Mouse (Mus musculus): ENCODE measurements around the gene Gm11444. TPM values are rescaled to one million over a fixed set of nuclear protein-coding genes. Genes with fewer than 3 reads are reported as not detected.

Gm11444 gene
- polyA plus RNA-seq (2012; ENCODE audit: insufficient read depth, insufficient read length, low replicate concordance, missing spikeins), result not detected in 2 replicates

DNA sequence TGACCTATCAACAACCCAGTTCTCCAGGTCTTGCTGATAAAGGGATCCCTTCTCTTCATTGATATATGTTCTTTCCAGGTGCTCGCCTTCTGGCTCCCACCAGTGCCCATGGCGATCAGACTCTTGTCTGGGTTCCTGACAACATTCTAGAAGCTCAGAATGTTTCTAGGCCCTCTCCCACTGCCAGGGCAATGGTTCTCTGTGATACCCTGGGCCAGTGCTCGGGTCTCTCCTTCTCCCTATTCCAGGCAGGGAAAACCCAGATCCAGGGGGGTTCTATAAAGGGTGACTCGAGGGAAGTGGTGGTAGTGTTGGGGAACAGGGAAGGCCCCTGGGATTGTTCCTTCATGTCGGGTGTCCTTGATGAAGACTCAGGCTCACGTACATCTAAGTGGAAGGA, at the start of gene Gm11444:
Gene Gm11444 (minus strand): TSS at position 101 of the 400 bp plus-strand sequence.
- Histone ChIP-seq H3K4me3 (ENCODE audit: insufficient read depth, low read depth, low read length) (no peak within 1 kb of the TSS), H3K4me1 (ENCODE audit: control insufficient read depth, insufficient read depth, low read length) (no peaks in the 10 kb centered on the region), H3K27ac (ENCODE audit: insufficient read depth, low read depth, low read length) (no peak within 1 kb of the TSS)
- TF ChIP-seq CTCF (IDR thresholded peaks at IDR 0.05; ENCODE audit: insufficient read depth, low read depth, low read length), result no peak
- no peak for TF ChIP-seq POLR2A (IDR thresholded peaks at IDR 0.05; ENCODE audit: insufficient read depth, low read depth, low read length)
- 93% methylated on average over 6 of the region's 6 CpGs for WGBS

DNA sequence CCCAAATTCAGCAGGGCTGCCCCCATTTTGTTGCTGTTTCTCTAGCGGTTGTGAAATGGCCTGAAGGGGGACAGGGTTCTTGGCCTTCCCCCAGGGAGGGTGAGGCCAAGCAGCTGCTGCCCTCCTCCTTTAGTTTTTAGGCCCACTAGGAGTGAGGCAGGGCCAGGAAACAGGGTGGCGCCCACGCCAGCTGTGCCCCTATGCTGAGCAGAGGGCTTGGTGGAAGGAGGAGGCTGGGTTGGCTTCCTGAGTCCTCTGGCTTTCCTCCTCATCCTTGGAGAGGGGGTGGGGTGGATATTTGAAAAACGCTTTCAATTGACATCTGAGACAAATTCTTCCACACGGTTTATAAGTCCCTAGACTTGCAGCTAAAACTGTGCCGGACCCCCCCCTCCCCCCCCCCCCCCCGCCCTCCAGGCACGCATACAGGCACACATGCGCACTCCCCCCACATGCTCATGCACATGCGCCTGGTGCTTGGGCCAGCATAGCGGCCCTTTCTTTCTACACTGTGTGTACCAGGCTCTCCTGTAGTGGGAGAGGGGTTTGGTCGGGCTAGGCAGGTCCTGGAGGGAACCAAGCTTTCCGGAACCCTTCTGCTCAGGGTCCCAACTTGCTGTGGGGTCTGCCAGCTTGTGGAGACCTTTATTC, 46.3 kb upstream of the Gm11444 start:
- 58% methylated on average over 13 of the region's 13 CpGs for WGBS

DNA sequence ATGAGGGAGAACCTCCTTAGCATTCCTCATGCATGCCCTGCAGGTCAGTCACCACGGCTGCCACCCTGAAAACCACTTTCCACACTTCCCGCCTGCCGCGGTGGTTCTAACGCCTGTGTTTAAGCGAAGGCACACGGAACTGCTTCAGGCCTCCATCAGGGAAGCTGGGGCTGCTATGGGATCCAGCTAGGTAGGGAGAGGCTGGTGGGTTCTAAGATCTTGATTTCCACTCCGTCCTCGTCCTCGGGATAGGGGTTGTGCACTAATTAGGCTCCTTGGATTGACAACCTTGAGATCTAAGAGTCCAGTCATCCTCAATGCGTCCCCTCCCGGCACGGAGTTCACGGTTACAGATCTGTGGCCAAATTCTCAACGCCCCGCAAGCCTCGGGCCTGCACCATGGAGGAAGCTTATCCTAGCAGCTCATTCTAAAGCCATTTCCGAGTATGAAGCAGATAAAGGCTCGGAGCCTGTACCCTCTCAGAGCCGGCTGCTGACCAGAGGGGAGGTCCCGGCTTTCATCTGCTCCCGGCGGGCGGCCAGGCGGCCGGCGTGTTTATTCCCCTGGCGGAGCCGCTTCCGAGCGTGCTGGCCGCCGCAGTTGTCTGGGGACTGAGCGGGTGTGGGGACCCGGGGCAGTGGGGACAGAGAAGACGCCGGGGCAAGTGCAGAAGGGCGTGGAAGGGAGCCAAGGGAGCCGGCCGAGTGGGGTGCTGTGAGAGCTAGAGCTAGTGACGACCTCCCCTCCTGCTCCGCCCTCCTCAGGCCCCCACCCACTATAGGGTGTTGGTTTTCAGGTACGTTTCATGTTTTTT, 44.8 kb upstream of the Gm11444 start:
- Histone ChIP-seq H3K4me1 (ENCODE audit: control insufficient read depth, insufficient read depth, low read length) (0 out of 2 replicates have a peak, but pooled peaks cover 7% of the 10 kb centered on the region), H3K4me3 (ENCODE audit: insufficient read depth, low read depth, low read length) (no peak overlapping the region), H3K27ac (ENCODE audit: insufficient read depth, low read depth, low read length) (no peak overlapping the region)
- 10% methylated on average over 43 of the region's 43 CpGs for WGBS
- TF ChIP-seq CTCF (IDR thresholded peaks at IDR 0.05; ENCODE audit: insufficient read depth, low read depth, low read length) (no peak), POLR2A (IDR thresholded peaks at IDR 0.05; ENCODE audit: insufficient read depth, low read depth, low read length) (no peak)

More for the DNA sequence above, 46.3 kb upstream of the Gm11444 start:
- Histone ChIP-seq H3K4me1 (ENCODE audit: control insufficient read depth, insufficient read depth, low read length) (0 out of 2 replicates have a peak, but pooled peaks cover 7% of the 10 kb centered on the region), H3K4me3 (ENCODE audit: insufficient read depth, low read depth, low read length) (no peak overlapping the region), H3K27ac (ENCODE audit: insufficient read depth, low read depth, low read length) (no peak overlapping the region)
- TF ChIP-seq CTCF (IDR thresholded peaks at IDR 0.05; ENCODE audit: insufficient read depth, low read depth, low read length), result no peak
- TF ChIP-seq POLR2A (IDR thresholded peaks at IDR 0.05; ENCODE audit: insufficient read depth, low read depth, low read length), result no peak

DNA sequence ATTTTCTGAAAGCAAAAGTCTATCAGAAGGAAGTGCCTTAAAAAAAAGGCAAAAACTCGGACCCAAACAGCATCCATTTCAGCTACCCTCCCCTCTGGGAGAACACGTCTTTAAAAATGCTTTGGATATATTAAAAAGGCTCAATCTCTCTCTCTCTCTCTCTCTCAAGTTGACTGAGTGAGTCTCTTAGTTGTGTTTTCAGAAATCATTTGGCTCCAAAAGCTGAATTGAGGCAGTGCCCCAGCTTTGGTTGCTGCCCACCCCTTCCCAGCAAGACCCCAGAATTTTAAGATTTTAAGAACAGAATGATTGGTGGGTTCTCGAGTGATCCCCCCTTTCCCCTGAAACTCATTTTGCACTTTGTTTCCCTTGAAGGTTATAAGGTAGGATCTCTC, 44.0 kb upstream of the Gm11444 start:
- whole genome bisulfite sequencing, result 37% methylated on average over 3 of the region's 3 CpGs

DNA sequence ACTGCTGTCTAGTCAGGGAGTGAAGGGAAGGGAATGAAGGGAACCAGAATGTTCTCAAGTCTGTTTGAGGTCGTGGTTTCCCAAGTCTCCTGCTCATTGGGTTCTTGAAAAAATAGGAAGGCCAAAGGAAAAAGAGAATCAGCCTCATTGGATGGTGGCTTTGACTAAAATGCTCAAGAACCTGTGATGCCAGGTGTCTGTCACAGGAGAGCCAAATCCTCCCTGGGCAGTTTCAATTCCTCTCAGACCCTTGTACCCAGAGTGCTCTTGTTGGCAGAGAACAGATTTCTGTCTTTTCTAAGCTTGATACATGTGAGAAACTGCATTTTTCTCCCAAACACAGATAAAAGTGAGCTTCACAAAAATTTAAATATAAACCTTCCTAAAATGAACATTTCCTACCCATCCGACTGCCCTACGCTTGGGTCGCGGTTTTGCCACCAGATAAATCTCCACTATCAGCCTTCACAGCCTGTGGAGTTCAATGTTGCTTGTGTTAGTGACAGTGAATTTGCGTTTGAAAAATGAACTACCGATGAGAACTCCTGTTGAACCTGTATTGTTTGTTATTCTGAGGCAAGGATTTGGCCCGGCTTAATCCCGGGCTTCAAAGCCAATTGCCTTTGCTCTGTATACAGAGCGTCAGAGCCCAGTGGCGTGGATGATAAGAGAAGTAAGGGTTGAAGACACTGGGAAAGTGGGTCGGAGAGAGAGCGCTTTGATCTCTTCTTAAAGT, 43.4 kb upstream of the Gm11444 start:
- Histone ChIP-seq H3K4me3 (ENCODE audit: insufficient read depth, low read depth, low read length) (no peak overlapping the region), H3K27ac (ENCODE audit: insufficient read depth, low read depth, low read length) (no peak overlapping the region), H3K4me1 (ENCODE audit: control insufficient read depth, insufficient read depth, low read length) (0 out of 2 replicates have a peak, but pooled peaks cover 7% of the 10 kb centered on the region)
- TF ChIP-seq CTCF (IDR thresholded peaks at IDR 0.05; ENCODE audit: insufficient read depth, low read depth, low read length) (no peak), POLR2A (IDR thresholded peaks at IDR 0.05; ENCODE audit: insufficient read depth, low read depth, low read length) (no peak)
- WGBS, result 24% methylated on average over 13 of the region's 13 CpGs

More for the DNA sequence above, 44.0 kb upstream of the Gm11444 start:
- Histone ChIP-seq H3K4me3 (ENCODE audit: insufficient read depth, low read depth, low read length) (no peak overlapping the region), H3K27ac (ENCODE audit: insufficient read depth, low read depth, low read length) (no peak overlapping the region), H3K4me1 (ENCODE audit: control insufficient read depth, insufficient read depth, low read length) (0 out of 2 replicates have a peak, but pooled peaks cover 7% of the 10 kb centered on the region)
- TF ChIP-seq CTCF (IDR thresholded peaks at IDR 0.05; ENCODE audit: insufficient read depth, low read depth, low read length) (no peak), POLR2A (IDR thresholded peaks at IDR 0.05; ENCODE audit: insufficient read depth, low read depth, low read length) (no peak)

DNA sequence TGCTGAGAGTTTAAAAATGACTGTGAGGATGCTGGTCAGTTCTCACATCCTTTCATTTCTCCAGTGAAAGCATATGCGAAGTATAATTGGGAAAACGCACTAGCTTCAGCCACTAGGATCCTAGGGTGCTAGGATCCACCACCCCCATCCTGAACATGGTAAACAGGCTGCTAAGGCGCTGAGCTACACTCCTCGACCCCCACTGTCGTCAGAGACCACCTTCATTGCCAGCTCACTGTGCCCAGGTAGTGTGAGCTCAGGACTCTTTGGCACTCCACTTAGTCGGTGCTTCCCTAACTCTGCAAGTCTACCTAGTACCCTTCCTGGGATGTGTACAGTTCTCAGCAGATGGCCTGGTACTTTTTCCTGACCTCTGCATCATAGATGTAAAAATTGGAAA, 42.6 kb upstream of the Gm11444 start:
- Histone ChIP-seq H3K27ac (ENCODE audit: insufficient read depth, low read depth, low read length) (no peak overlapping the region), H3K4me3 (ENCODE audit: insufficient read depth, low read depth, low read length) (no peak overlapping the region), H3K4me1 (ENCODE audit: control insufficient read depth, insufficient read depth, low read length) (0 out of 2 replicates have a peak, but pooled peaks cover 7% of the 10 kb centered on the region)
- TF ChIP-seq POLR2A (IDR thresholded peaks at IDR 0.05; ENCODE audit: insufficient read depth, low read depth, low read length) (no peak), CTCF (IDR thresholded peaks at IDR 0.05; ENCODE audit: insufficient read depth, low read depth, low read length) (no peak)
- 6% methylated on average over 6 of the region's 6 CpGs for whole genome bisulfite sequencing

DNA sequence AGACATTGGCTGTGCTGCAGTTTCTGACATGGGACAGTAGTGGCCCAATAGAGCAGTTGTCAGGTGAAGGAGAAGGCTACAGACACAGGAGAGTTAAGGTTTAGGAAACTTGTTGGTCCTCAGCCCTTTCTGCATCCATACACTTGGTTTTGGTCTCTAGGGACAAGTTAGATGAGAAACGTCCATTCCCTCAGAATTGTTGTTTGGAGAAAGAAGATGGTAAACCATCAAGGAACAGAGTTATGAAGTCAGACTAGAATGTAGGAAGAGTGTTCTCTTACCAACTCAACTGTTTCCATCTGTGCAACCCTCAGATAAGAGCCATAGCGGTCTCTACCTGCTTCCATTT, 41.5 kb upstream of the Gm11444 start:
- 6% methylated on average over 2 of the region's 2 CpGs for WGBS
- H3K4me1 ChIP-seq (ENCODE audit: control insufficient read depth, insufficient read depth, low read length), result 0 out of 2 replicates have a peak, but pooled peaks cover 7% of the 10 kb centered on the region
- H3K27ac ChIP-seq (ENCODE audit: insufficient read depth, low read depth, low read length), result no peak overlapping the region
- TF ChIP-seq CTCF (IDR thresholded peaks at IDR 0.05; ENCODE audit: insufficient read depth, low read depth, low read length), result no peak
- no peak for TF ChIP-seq POLR2A (IDR thresholded peaks at IDR 0.05; ENCODE audit: insufficient read depth, low read depth, low read length)
- no peak overlapping the region for H3K4me3 ChIP-seq (ENCODE audit: insufficient read depth, low read depth, low read length)

DNA sequence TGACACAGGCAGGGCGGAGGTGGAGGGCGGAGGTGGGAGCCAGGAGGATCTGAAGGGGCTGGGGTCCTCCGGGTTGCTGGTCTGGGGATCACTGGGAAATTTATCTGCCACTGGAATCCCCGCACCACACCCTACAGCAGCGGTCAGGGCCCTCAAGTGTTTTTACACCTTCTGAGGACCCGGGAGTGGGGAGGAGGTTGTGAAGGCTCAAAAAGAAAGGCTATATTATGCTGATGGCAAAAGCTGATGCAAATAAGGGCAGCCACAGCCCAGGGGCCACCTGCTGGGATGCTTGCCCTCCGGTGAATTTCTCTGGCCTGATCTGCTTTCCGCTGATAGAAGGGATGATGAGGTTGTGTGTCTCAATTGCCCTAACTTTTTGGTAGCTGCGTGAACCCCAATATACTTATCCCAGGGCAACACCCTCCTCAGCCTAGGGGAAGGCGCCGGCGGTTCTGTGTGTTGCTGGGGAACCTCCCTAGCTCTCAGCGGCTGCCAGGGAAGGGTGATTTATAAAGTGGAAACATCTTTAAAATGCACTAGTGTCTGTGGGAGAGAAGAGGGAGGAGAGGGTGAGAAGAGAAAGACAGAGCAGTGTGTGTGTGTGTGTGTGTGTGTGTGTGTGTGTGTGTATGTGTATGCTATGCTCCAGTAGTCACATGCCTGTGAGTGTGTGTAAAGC, 41.0 kb upstream of the Gm11444 start:
- Histone ChIP-seq H3K4me3 (ENCODE audit: insufficient read depth, low read depth, low read length) (no peak overlapping the region), H3K4me1 (ENCODE audit: control insufficient read depth, insufficient read depth, low read length) (0 out of 2 replicates have a peak, but pooled peaks cover 7% of the 10 kb centered on the region), H3K27ac (ENCODE audit: insufficient read depth, low read depth, low read length) (no peak overlapping the region)
- no peak for TF ChIP-seq POLR2A (IDR thresholded peaks at IDR 0.05; ENCODE audit: insufficient read depth, low read depth, low read length)
- WGBS, result 10% methylated on average over 13 of the region's 13 CpGs

Measured in olfactory bulb, adult 2 months (tissue).